Mouse (Mus musculus): ENCODE measurements at regions not wholly inside any gene's neighbourhood (a gene's known extent, or its start where the extent isn't known, plus 50 kb on each side); places are given as distances from the start of the nearest gene placed in this dataset.

GRCm38 (mm10) chr12:96763153-96763552, 1071.1 kb downstream of the Flrt2 start:
- in situ Hi-C loops (cut with MboI; ENCODE audit: low pct_ligation_motif_present, low pct_unique_long_range_greater_than_20kb, low sequenced_read_pairs), result no loop called here
- no peak overlapping the region for H3K27ac ChIP-seq (ENCODE audit: insufficient read depth, low read depth)
- H3K9me3 ChIP-seq (replicated peaks; ENCODE audit: low read length), result no peaks in the 10 kb centered on the region
- TF ChIP-seq ETS1 (conservative IDR thresholded peaks at IDR 0.05; ENCODE audit: low read depth, low read length), result no peak
- no peak for TF ChIP-seq SIN3A (IDR thresholded peaks at IDR 0.05; ENCODE audit: low read length)
- no peak for TF ChIP-seq TBP (conservative IDR thresholded peaks at IDR 0.05; ENCODE audit: low read depth, low read length)
- TF ChIP-seq USF2 (conservative IDR thresholded peaks at IDR 0.05; ENCODE audit: low read depth, low read length), result no peak
- TF ChIP-seq BHLHE40 (IDR thresholded peaks at IDR 0.05; ENCODE audit: low read depth, low read length), result no peak
- TF ChIP-seq MAFK (IDR thresholded peaks at IDR 0.05; ENCODE audit: insufficient replicate concordance, low read length), result no peak
- TF ChIP-seq MXI1 (IDR thresholded peaks at IDR 0.05; ENCODE audit: low read depth, low read length), result no peak
- no peak for TF ChIP-seq RAD21 (IDR thresholded peaks at IDR 0.05; ENCODE audit: low read depth, low read length)
- no peak for TF ChIP-seq ZC3H11A (IDR thresholded peaks at IDR 0.05; ENCODE audit: low read depth, low read length)
- TF ChIP-seq RCOR1 (conservative IDR thresholded peaks at IDR 0.05; ENCODE audit: low read depth, low read length), result no peak
- no peak for TF ChIP-seq IRF4 (IDR thresholded peaks at IDR 0.05; ENCODE audit: low read depth, low read length)
- TF ChIP-seq POLR2AphosphoS2 (IDR thresholded peaks at IDR 0.05; ENCODE audit: low read depth, low read length), result no peak
- dilution Hi-C loops (cut with MboI; ENCODE audit: extremely low pct_ligation_motif_present, extremely low pct_unique_long_range_greater_than_20kb, low sequenced_read_pairs), result no loop called here
- H3K9ac ChIP-seq (ENCODE audit: insufficient read depth, low read depth), result no peak overlapping the region
- H3K27me3 ChIP-seq (replicated peaks), result no peaks in the 10 kb centered on the region
- no peaks in the 10 kb centered on the region for H3K36me3 ChIP-seq (replicated peaks in 1 of 2; ENCODE audit: control insufficient read depth in 1 of 2, insufficient read depth in 1 of 2, low read length in 1 of 2)
- no peak for DNase-seq (ENCODE audit: extremely low read depth)
- no peak overlapping the region for H3K4me2 ChIP-seq (ENCODE audit: insufficient read depth, low read depth, poor library complexity, severe bottlenecking)
- no peaks in the 10 kb centered on the region for H3K4me1 ChIP-seq (ENCODE audit: control insufficient read depth in 1 of 2, insufficient read depth in 2 of 2)
- H3K79me2 ChIP-seq (replicated peaks; ENCODE audit: control insufficient read depth, extremely low read depth, insufficient read depth, poor library complexity, severe bottlenecking), result no peaks in the 10 kb centered on the region
- no peak overlapping the region for H3K4me3 ChIP-seq (replicated peaks in 1 of 3; ENCODE audit: low read depth in 2 of 3, low read length in 2 of 3, poor library complexity in 1 of 3)

- dilution Hi-C loops (cut with MboI; ENCODE audit: extremely low pct_ligation_motif_present, extremely low pct_unique_long_range_greater_than_20kb, low sequenced_read_pairs), result no loop called here
- no peak overlapping the region for H3K27ac ChIP-seq (ENCODE audit: insufficient read depth, low read depth)
These were observed 1071.6 kb downstream of the Flrt2 start for GRCm38 (mm10) chr12:96763621-96764020.

GRCm38 (mm10) chr12:96764186-96764585, 1072.2 kb downstream of the Flrt2 start:
- H3K4me3 ChIP-seq (replicated peaks in 1 of 3; ENCODE audit: low read depth in 2 of 3, low read length in 2 of 3, poor library complexity in 1 of 3), result no peak overlapping the region
- no peaks in the 10 kb centered on the region for H3K9me3 ChIP-seq (replicated peaks; ENCODE audit: low read length)
- H3K27ac ChIP-seq (ENCODE audit: insufficient read depth, low read depth), result no peak overlapping the region
- H3K4me2 ChIP-seq (ENCODE audit: insufficient read depth, low read depth, poor library complexity, severe bottlenecking), result no peak overlapping the region
- H3K36me3 ChIP-seq (replicated peaks in 1 of 2; ENCODE audit: control insufficient read depth in 1 of 2, insufficient read depth in 1 of 2, low read length in 1 of 2), result no peaks in the 10 kb centered on the region
- no peaks in the 10 kb centered on the region for H3K27me3 ChIP-seq (replicated peaks)
- in situ Hi-C loops (cut with MboI; ENCODE audit: low pct_ligation_motif_present, low pct_unique_long_range_greater_than_20kb, low sequenced_read_pairs), result no loop called here
- dilution Hi-C loops (cut with MboI; ENCODE audit: extremely low pct_ligation_motif_present, extremely low pct_unique_long_range_greater_than_20kb, low sequenced_read_pairs), result no loop called here
- no peaks in the 10 kb centered on the region for H3K4me1 ChIP-seq (ENCODE audit: control insufficient read depth in 1 of 2, insufficient read depth in 2 of 2)
- DNase-seq (ENCODE audit: extremely low read depth), result no peak
- no peaks in the 10 kb centered on the region for H3K79me2 ChIP-seq (replicated peaks; ENCODE audit: control insufficient read depth, extremely low read depth, insufficient read depth, poor library complexity, severe bottlenecking)
- H3K9ac ChIP-seq (ENCODE audit: insufficient read depth, low read depth), result no peak overlapping the region
- TF ChIP-seq ZMIZ1 (IDR thresholded peaks at IDR 0.05; ENCODE audit: low read depth, low read length) (no peak), JUN (IDR thresholded peaks at IDR 0.05; ENCODE audit: insufficient read depth, low read depth, low read length) (no peak), EP300 (IDR thresholded peaks at IDR 0.05; ENCODE audit: low read length) (no peak), PAX5 (IDR thresholded peaks at IDR 0.05; ENCODE audit: low read length) (no peak), RAD21 (IDR thresholded peaks at IDR 0.05; ENCODE audit: low read depth, low read length) (no peak), MXI1 (IDR thresholded peaks at IDR 0.05; ENCODE audit: low read depth, low read length) (no peak), MAX (IDR thresholded peaks at IDR 0.05; ENCODE audit: low read length) (no peak), SIN3A (IDR thresholded peaks at IDR 0.05; ENCODE audit: low read length) (no peak), ETS1 (conservative IDR thresholded peaks at IDR 0.05; ENCODE audit: low read depth, low read length) (no peak), IRF4 (IDR thresholded peaks at IDR 0.05; ENCODE audit: low read depth, low read length) (no peak), USF2 (conservative IDR thresholded peaks at IDR 0.05; ENCODE audit: low read depth, low read length) (no peak), ELF1 (IDR thresholded peaks at IDR 0.05; ENCODE audit: low read depth, low read length) (no peak), CHD1 (IDR thresholded peaks at IDR 0.05; ENCODE audit: low read depth, low read length) (no peak), MAZ (IDR thresholded peaks at IDR 0.05; ENCODE audit: low read depth, low read length) (no peak), MAFK (IDR thresholded peaks at IDR 0.05; ENCODE audit: insufficient replicate concordance, low read length) (no peak)

More at GRCm38 (mm10) chr12:96763621-96764020, 1071.6 kb downstream of the Flrt2 start:
- no peak for DNase-seq (ENCODE audit: extremely low read depth)
- Histone ChIP-seq H3K4me1 (ENCODE audit: control insufficient read depth in 1 of 2, insufficient read depth in 2 of 2) (no peaks in the 10 kb centered on the region), H3K9me3 (replicated peaks; ENCODE audit: low read length) (no peaks in the 10 kb centered on the region), H3K27me3 (replicated peaks) (no peaks in the 10 kb centered on the region), H3K4me3 (replicated peaks in 1 of 3; ENCODE audit: low read depth in 2 of 3, low read length in 2 of 3, poor library complexity in 1 of 3) (no peak overlapping the region), H3K9ac (ENCODE audit: insufficient read depth, low read depth) (no peak overlapping the region), H3K36me3 (replicated peaks in 1 of 2; ENCODE audit: control insufficient read depth in 1 of 2, insufficient read depth in 1 of 2, low read length in 1 of 2) (no peaks in the 10 kb centered on the region), H3K4me2 (ENCODE audit: insufficient read depth, low read depth, poor library complexity, severe bottlenecking) (no peak overlapping the region), H3K79me2 (replicated peaks; ENCODE audit: control insufficient read depth, extremely low read depth, insufficient read depth, poor library complexity, severe bottlenecking) (no peaks in the 10 kb centered on the region)
- TF ChIP-seq HCFC1 (IDR thresholded peaks at IDR 0.05; ENCODE audit: low read depth, low read length) (no peak), NELFE (IDR thresholded peaks at IDR 0.05; ENCODE audit: low read depth, low read length) (no peak), CHD2 (IDR thresholded peaks at IDR 0.05; ENCODE audit: low read length) (no peak), MEF2A (IDR thresholded peaks at IDR 0.05; ENCODE audit: borderline replicate concordance, low read depth, low read length) (no peak), JUND (conservative IDR thresholded peaks at IDR 0.05; ENCODE audit: low read depth, low read length) (no peak), NRF1 (IDR thresholded peaks at IDR 0.05; ENCODE audit: low read depth, low read length) (no peak)
- in situ Hi-C loops (cut with MboI; ENCODE audit: low pct_ligation_motif_present, low pct_unique_long_range_greater_than_20kb, low sequenced_read_pairs), result no loop called here
